ENCODE assay signal across 9 mouse cellular contexts in the genomic region with DNA sequence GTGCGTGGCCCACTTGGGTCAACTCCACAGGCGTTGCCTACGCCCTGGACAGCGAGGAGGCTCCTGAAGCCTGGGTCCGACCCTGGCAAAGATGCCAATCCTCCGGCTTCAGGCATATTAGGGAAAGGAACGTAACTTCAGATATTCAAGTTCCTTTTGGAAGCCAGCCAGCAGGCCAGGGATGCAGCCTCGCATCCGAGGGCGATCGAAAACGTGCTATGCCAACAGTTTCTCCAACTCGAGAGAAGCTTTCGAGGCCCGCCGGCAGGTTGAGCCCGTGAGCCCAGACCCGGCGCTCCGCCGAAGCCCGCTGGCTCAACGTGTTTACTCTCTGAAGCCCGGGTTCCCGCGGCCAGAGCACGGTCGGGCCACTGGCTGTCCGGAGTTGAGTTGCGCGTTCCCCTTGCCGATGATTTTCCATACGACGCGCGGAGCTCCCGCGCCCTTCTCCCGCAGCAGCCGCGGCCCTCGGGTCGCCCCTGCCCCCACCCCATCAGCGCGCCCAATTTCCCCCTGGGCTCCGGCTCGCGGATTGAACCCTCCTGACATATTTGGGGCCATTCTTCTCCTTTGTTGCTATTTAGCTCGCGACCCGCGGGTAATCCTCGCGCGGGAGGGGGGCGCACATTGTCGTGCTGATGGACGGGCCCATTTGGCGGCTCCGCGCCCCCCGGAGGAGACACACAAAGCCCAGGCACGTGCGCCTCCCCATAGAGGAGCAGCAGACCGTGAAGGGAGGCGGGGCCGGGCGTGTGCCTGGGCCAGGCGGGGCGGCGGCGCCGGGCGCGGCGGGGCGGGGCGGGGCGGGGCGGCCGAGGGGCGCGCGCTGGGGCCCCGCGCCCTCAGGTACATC. TPM values are rescaled to one million over a fixed set of nuclear protein-coding genes. Genes with fewer than 3 reads are reported as not detected.
DNase-seq lines count a peak whose midpoint lies in the region; ATAC-seq and TF ChIP-seq lines count a peak whose summit lies in the region.
"Had no signal": no experiment of that assay in that cellular context is flagged by ENCODE, and none has a peak within 500 bp of the region (broad histone marks: within the 10 kb centered on the region; RNA-seq: fewer than 3 reads in every experiment).

TSS of gene Insm1 (plus strand) at position 846 of the 853 bp plus-strand sequence.

- peak; percentile 49 for DNase-seq in kidney, adult 18-20 months
- no peak for DNase-seq in kidney, adult 11 months
- DNase-seq in induced T-regulatory cell, adult 2 months (ENCODE audit: low read depth): peak; percentile 65
- DNase-seq in limb, embryonic 10.5 days (ENCODE audit: low spot score): peak; percentile 80
- DNase-seq in midbrain, embryonic 14.5 days: peak; percentile 90

- H3K27ac ChIP-seq in bone marrow macrophage, adult 2 months (ENCODE audit: insufficient read depth, low read depth, low read length): no peak within 1 kb of the TSS
- H3K27ac ChIP-seq in embryonic facial prominence, embryonic 15.5 days (replicated peaks): no peak within 1 kb of the TSS
- H3K27ac ChIP-seq in limb, embryonic 10.5 days: peak within 1 kb of the TSS; percentile 81
- peak within 1 kb of the TSS; percentile 98 for H3K27ac ChIP-seq in midbrain, embryonic 14.5 days (replicated peaks; ENCODE audit: low read depth, low read length)
- no peak within 1 kb of the TSS for H3K27ac ChIP-seq in testis, adult 2 months (ENCODE audit: control insufficient read depth, insufficient read depth, low read depth, low read length)

- no peaks in the 10 kb centered on the region for H3K4me1 ChIP-seq in bone marrow macrophage, adult 2 months (ENCODE audit: control insufficient read depth, insufficient read depth, low read length)
- H3K4me1 ChIP-seq in embryonic facial prominence, embryonic 15.5 days: peaks cover 40% of the 10 kb centered on the region
- H3K4me1 ChIP-seq in limb, embryonic 10.5 days: peaks cover 56% of the 10 kb centered on the region
- peaks cover 47% of the 10 kb centered on the region for H3K4me1 ChIP-seq in midbrain, embryonic 14.5 days (ENCODE audit: control insufficient read depth, insufficient read depth, low read length)
- peaks cover 42% of the 10 kb centered on the region for H3K4me1 ChIP-seq in testis, adult 2 months (ENCODE audit: control insufficient read depth, insufficient read depth, low read length)

- H3K4me2 ChIP-seq in embryonic facial prominence, embryonic 15.5 days (replicated peaks): peak within 1 kb of the TSS; percentile 99
- H3K4me2 ChIP-seq in midbrain, embryonic 14.5 days (ENCODE audit: low read length): peak within 1 kb of the TSS; percentile 90

- H3K9me3 ChIP-seq in embryonic facial prominence, embryonic 15.5 days (replicated peaks): no peaks in the 10 kb centered on the region
- H3K9me3 ChIP-seq in limb, embryonic 10.5 days (replicated peaks): no peaks in the 10 kb centered on the region
- no peaks in the 10 kb centered on the region for H3K9me3 ChIP-seq in midbrain, embryonic 14.5 days (ENCODE audit: control insufficient read depth, low read length)

- H3K36me3 ChIP-seq in embryonic facial prominence, embryonic 15.5 days: no peaks in the 10 kb centered on the region
- no peaks in the 10 kb centered on the region for H3K36me3 ChIP-seq in limb, embryonic 10.5 days
- H3K36me3 ChIP-seq in midbrain, embryonic 14.5 days (ENCODE audit: control insufficient read depth, insufficient read depth, low read length): no peaks in the 10 kb centered on the region
- no peaks in the 10 kb centered on the region for H3K36me3 ChIP-seq in testis, adult 2 months (ENCODE audit: control insufficient read depth, insufficient read depth, low read length)

- no peak for TF ChIP-seq POLR2A in bone marrow macrophage, adult 2 months (IDR thresholded peaks at IDR 0.05; ENCODE audit: borderline replicate concordance, low read depth, low read length)
- no peak for TF ChIP-seq POLR2A in testis, adult 2 months (IDR thresholded peaks at IDR 0.05; ENCODE audit: control insufficient read depth, low read depth, low read length)

- ATAC-seq in embryonic facial prominence, embryonic 15.5 days (ENCODE audit: insufficient number of reproducible peaks, low FRiP score, low TSS enrichment, low read depth): peak; percentile 66
- peak; percentile 65 for ATAC-seq in midbrain, embryonic 14.5 days (ENCODE audit: low FRiP score, low TSS enrichment)

- peak within 1 kb of the TSS; percentile 52 for H3K4me3 ChIP-seq in bone marrow macrophage, adult 2 months (ENCODE audit: insufficient read depth, low read length)
- peak within 1 kb of the TSS; percentile 52 for H3K4me3 ChIP-seq in embryonic facial prominence, embryonic 15.5 days (replicated peaks)
- peak within 1 kb of the TSS; percentile 64 for H3K4me3 ChIP-seq in limb, embryonic 10.5 days
- peak within 1 kb of the TSS; percentile 77 for H3K4me3 ChIP-seq in midbrain, embryonic 14.5 days (replicated peaks; ENCODE audit: low read depth, low read length)
- peak within 1 kb of the TSS; percentile 72 for H3K4me3 ChIP-seq in testis, adult 2 months (ENCODE audit: control insufficient read depth, low read depth, low read length)

- H3K9ac ChIP-seq in embryonic facial prominence, embryonic 15.5 days: peak within 1 kb of the TSS; percentile 6; the same call in 1 of the 2 replicates
- H3K9ac ChIP-seq in midbrain, embryonic 14.5 days (replicated peaks; ENCODE audit: low read length): peak within 1 kb of the TSS; percentile 92

- H3K27me3 ChIP-seq in embryonic facial prominence, embryonic 15.5 days: peaks cover 88% of the 10 kb centered on the region
- H3K27me3 ChIP-seq in limb, embryonic 10.5 days (ENCODE audit: low read depth, poor library complexity, severe bottlenecking): peaks cover 100% of the 10 kb centered on the region
- peaks cover 7% of the 10 kb centered on the region; the same call in 1 of the 2 replicates for H3K27me3 ChIP-seq in midbrain, embryonic 14.5 days (ENCODE audit: control insufficient read depth, insufficient read depth, low read length)
- peaks cover 8% of the 10 kb centered on the region for H3K27me3 ChIP-seq in testis, adult 2 months (ENCODE audit: control insufficient read depth, insufficient read depth, low read length)

- WGBS in embryonic facial prominence, embryonic 15.5 days: under 1% methylated on average over 80 of the region's 86 CpGs
- WGBS in limb, embryonic 10.5 days: under 1% methylated on average over 71 of the region's 86 CpGs
- under 1% methylated on average over 83 of the region's 86 CpGs for WGBS in midbrain, embryonic 14.5 days

- TF ChIP-seq CTCF in bone marrow macrophage, adult 2 months (IDR thresholded peaks at IDR 0.05; ENCODE audit: low read depth, low read length): no peak
- no peak for TF ChIP-seq CTCF in testis, adult 2 months (IDR thresholded peaks at IDR 0.05; ENCODE audit: control insufficient read depth, insufficient read depth, insufficient replicate concordance, low read depth, low read length)

RNA-seq across cellular contexts. Expression of gene Insm1, which starts in this region (rescaled TPM):
- polyA plus RNA-seq in bone marrow macrophage, adult 2 months (2012; ENCODE audit: insufficient read depth, insufficient read length, missing spikeins): not detected in 2 replicates
- polyA plus RNA-seq in embryonic facial prominence, embryonic 15.5 days (2015; fragmentation: Nextera tagmentation; extraction: Ambion mirVana): 1.4 and 1.7 TPM in 2 replicates
- 0.06 TPM in 1 of 2 replicates, not detected in the other for polyA plus RNA-seq in limb, embryonic 10.5 days (2016; fragmentation: Nextera tagmentation; extraction: Ambion mirVana)
- 5.8 and 7.6 TPM in 2 replicates for polyA plus RNA-seq in midbrain, embryonic 14.5 days (2014; fragmentation: Nextera tagmentation; extraction: Ambion mirVana)
- polyA plus RNA-seq in testis, adult 2 months (2012; rRNA removed): 0.02 TPM in 1 of 2 replicates, not detected in the other
- polyA plus RNA-seq: Patski had no signal

Comparison
In these comparisons a context has a peak if more than half of its experiments do, and no peak if none do; other contexts are left out.
1. Peak in DNase-seq, H3K4me3 ChIP-seq and H3K27ac ChIP-seq in limb, embryonic 10.5 days; RNA of the gene not detected or under 1 TPM.